Mouse (Mus musculus): ENCODE measurements at regions not wholly inside any gene's neighbourhood (a gene's known extent, or its start where the extent isn't known, plus 50 kb on each side); places are given as distances from the start of the nearest gene placed in this dataset.
"Not testable (repeated sequence)": the region's sequence is repeated elsewhere in the genome, so short reads cannot be mapped to it uniquely, and the experiment has no call there.

DNA sequence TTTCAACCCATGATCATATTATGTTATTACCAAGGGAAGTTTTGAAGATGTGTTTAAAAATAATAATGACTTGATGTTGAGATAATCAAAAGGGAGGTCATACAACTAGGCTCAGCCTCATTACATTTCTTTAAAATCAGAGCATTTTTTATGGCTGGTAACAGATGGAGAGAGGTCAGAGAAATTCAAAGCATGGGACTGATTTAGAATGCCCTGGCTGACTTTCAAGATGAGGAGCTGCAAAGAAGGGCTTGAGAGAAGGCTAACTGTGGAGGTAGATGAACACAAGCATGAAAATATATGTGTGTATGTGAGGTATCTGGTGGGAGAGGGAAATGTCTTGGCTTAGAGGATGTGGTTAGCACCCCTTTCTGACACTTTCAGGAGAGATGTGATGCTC is 502.6 kb upstream of the Gdi2 start:
- DNase-seq (ENCODE audit: low spot score in 2 of 2) = not testable (repeated sequence)

DNA sequence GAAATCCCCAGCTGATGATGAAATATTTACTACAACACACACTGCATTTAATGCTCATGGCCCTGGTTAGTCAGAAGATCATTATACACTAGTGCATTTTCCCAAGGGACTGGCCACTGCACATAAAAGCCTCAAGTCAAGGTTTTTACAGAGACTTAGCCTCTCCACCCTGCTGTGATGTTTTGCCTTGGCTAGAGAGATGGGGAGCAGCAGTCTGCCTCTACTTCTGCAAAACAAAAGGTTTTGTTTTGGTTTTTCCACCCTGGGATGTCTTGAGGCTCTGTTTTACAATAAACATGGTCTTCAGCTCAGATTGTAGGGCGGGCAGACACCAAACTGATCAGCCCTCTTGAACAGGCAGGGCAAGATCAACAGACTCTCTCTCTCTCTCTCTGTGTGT is 500.9 kb upstream of the Gdi2 start:
- DNase-seq (ENCODE audit: low spot score in 2 of 2) = peak; percentile 1 to 5

DNA sequence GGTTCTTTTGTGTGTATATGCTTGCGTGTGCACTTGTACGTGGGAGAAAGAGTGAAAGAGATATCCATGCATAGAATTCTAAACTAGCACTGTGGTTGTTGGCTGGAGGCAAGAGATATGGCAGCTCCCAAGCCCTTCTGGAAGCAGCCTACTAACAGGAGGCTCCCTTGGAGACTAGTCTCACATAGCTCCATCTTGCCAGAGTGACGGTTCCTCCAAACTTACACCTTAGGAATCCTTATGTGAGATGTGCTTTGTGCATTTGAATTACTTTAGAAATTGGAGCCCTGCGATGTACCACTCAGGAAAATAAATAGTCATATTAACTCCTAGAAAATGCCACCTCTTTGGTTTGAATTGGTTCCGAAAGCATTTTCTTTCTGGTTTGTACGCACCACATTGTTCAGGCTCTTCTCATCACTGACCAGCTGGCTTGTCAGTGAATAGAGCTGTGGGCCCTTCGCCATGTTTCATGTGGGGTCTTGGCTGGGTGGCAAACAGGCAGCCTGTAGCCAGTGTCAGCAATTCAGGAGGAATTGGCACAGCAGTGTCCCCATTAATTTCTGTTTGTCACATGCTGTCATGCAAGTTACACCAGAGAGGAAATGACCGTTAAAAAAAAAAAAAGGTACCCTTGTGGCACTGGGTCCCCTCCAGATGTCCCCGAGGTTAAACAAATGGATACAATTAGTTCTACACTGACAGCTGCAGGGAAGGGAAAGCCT is 491.3 kb upstream of the Gdi2 start:
- DNase-seq (ENCODE audit: low spot score in 2 of 2) = not testable (repeated sequence)

DNA sequence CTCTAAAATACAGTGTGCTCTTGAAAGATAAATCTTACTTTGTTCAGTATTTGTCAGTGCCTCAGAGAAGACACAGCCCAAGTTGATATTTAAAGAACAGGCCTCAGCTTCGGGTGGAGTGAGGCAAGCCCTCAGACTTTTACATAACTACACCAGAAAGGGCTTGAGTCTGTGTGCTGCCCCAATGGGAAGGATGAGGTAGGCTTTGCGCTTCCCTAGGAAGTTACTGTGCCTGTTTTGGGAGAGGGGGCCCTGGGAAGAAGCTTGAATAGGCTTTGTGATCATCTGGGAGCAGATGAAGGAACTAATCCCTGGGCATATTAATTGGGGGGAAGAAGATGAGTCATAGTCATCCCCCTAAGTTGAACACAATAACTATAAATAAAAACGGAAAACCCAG is 454.4 kb upstream of the Gdi2 start:
- DNase-seq (ENCODE audit: low spot score in 2 of 2) = not testable (repeated sequence)

DNA sequence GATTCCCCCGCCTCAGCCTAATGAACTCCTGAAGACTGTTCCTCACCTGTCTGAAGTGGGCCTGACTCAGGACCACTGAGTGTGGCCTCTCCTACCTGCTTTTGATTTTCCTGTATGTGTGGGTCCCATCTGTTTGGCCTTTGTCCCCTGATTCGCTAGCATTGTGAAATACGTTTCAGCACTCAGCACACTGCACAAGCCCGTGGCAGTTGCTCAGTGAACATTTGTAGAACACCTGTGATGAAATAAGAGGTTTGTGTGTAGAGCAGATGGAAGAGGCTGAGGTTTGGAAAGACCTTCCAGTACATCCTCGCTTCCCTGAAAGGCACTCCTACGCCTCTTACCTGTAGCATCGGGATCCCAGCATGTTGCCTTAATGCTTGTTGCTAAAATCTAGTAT is 447.9 kb upstream of the Gdi2 start:
- DNase-seq (ENCODE audit: low spot score in 2 of 2) = not testable (repeated sequence)

DNA sequence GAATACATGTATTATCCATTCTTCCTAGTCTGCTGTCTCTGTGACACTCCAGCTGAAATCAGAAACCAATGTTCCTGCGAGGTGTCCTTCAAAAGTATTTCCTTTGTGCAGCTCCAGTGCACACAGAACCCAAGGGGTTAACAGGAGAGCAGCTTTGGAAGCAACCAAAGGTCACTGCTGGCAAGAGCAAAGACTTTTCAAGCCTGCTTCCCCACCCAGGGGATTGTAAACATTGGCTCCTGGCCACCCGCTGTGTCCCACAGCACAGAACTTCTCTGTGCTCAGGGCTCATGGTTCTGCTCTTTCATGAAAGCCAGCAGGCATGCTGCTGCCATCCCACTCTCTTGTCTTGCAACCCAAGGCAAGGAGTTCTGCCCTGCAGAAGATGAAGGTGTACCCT is 431.3 kb upstream of the Gdi2 start:
- not testable (repeated sequence) for DNase-seq (ENCODE audit: low spot score in 2 of 2)

DNA sequence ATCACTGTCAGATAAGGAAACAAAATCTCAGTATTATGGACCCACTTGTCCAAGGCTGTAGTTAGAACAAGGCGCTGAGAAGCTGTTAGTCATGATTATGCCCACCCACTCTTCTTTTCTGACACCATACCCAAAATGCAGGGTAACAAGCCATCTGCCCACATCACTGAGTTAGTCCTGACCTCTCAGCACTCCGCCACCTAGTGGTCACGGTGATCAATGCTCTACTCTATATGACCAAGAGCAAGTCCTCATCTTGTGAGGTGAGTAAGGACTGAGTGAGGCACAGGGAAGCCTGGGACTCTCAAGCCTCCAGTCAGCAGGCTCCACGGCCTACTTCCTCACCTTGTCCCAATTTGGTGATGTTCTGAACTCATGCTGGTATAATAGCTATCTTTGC is 409.7 kb upstream of the Gdi2 start:
- DNase-seq (ENCODE audit: low spot score in 2 of 2) = not testable (repeated sequence)

DNA sequence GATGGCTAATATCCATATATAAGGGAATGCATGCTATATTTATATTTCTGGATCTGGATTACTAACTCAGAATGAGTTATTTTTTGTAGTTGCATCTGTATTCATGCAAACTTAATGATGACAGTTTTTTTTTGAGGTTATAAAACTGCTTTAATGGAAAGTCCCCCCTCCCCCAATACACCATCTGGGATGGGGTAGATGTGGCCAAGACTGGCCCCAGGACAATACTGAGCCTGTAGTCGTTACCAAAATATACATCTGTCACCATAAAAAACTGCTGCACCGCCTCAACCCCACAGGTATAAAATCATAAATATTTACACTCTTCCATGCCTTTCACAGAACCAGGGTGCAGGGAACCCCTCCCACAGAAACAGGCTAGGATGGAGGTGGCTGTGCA is 400.6 kb upstream of the Gdi2 start:
- DNase-seq (ENCODE audit: low spot score in 2 of 2) = not testable (repeated sequence)

DNA sequence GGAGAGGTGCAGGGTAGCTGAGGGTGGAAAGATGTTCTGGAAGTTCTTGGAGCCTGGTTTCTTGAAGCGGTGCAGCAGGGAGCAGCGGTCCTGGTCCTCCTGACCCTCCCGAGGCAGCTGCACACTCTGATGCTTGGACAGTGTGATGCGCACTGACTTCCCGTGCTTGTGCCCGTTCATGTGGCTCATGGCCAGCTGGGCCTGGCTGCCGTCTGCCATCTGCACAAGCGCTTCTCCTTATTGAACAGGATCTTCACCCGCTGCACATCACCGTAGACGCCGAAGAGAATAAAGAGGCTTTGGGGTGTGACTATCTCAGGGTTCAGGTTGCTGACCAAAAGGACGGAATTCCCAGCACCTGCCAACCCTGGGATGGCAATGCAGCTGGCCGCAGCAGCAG is 399.2 kb upstream of the Gdi2 start:
- DNase-seq (ENCODE audit: low spot score in 2 of 2) = no peak

DNA sequence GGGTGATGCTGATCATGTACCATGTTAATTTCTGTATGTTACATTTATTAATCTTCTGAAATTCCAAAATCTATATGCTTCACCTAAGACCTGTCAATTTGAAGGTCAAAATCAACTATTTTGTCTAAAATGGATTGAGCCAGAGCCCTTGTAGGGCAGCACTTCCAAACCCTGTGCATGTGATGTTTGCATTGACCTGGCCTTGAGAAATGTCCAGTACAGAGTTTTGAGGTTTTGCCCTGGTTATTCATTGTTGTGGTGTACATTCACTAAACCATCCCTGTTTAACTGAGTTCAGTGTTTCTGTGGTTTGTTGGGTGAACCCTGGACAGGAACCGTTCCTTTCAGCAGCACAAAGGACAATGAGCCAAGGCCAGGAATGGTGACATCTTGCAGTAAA is 392.4 kb upstream of the Gdi2 start:
- DNase-seq (ENCODE audit: low spot score in 2 of 2) = not testable (repeated sequence)

All from natural killer cell, adult 2 months (primary cell).